Mouse (Mus musculus) hindbrain, embryonic 14.5 days (tissue): ENCODE results near the gene Smurf2. TPM values are rescaled to one million over a fixed set of nuclear protein-coding genes. Genes with fewer than 3 reads are reported as not detected.
A peak's percentile ranks its signal among the peaks of the same experiment; 100 is the strongest.

Experiments
- ATAC-seq: fragments of 200-750 bp; cut with Nextera tagmentation; 2 replicates; pipeline ENCODE4 v1.8.0; 2017; ENCODE audit warnings: moderate number of reproducible peaks, mild to moderate bottlenecking, moderate TSS enrichment, moderate library complexity; ENCODE audit not compliant: low FRiP score
- DNase-seq: peaks from one replicate; pipeline ENCODE4 v3.0.0-alpha.2; 2015; ENCODE audit warnings: low spot score
- H3K27ac ChIP-seq: fragments of 300-500 bp; sonication (generic); 2 replicates; pipeline ENCODE4 v1.5.1; 2014; ENCODE audit warnings: mild to moderate bottlenecking, moderate library complexity
- H3K27me3 ChIP-seq: fragments of 300-500 bp; sonication (generic); 2 replicates; pipeline ENCODE4 v1.6.1; 2014; ENCODE audit warnings: mild to moderate bottlenecking, low read length, mixed read lengths; ENCODE audit not compliant: control insufficient read depth, insufficient read depth
- H3K36me3 ChIP-seq: fragments of 300-500 bp; sonication (generic); replicated peaks from 2 replicates; pipeline ENCODE4 v1.6.1; 2014; ENCODE audit not compliant: control insufficient read depth, insufficient read depth
- H3K4me1 ChIP-seq: fragments of 300-500 bp; sonication (generic); replicated peaks from 2 replicates; pipeline ENCODE4 v1.6.1; 2014; ENCODE audit warnings: antibody characterized with exemption, low read length, mixed read lengths; ENCODE audit not compliant: control insufficient read depth, insufficient read depth
- H3K4me2 ChIP-seq: fragments of 300-500 bp; sonication (generic); replicated peaks from 2 replicates; pipeline ENCODE4 v1.6.1; 2014; ENCODE audit warnings: mild to moderate bottlenecking, moderate library complexity
- H3K4me3 ChIP-seq: fragments of 300-500 bp; sonication (generic); replicated peaks from 2 replicates; pipeline ENCODE4 v1.5.1; 2014; ENCODE audit warnings: mild to moderate bottlenecking, low read length
- H3K9ac ChIP-seq: fragments of 300-500 bp; sonication (generic); 2 replicates; pipeline ENCODE4 v1.6.1; 2014
- H3K9me3 ChIP-seq: fragments of 300-500 bp; sonication (generic); 2 replicates; pipeline ENCODE4 v1.6.1; 2016; ENCODE audit warnings: low read length; ENCODE audit not compliant: control insufficient read depth
- WGBS: fragments of 180-500 bp; shearing (Covaris S2); extraction: QIAGEN DNeasy Blood & Tissue Kit; methylation state at CpG from one replicate; pipeline ENCODE4 v1.1.7; 2014; 5-methylcytosine and 5-hydroxymethylcytosine counted together
- polyA plus RNA-seq: library from polyadenylated mRNA; unstranded; fragments of >200 nt; fragmentation: Nextera tagmentation; extraction: Ambion mirVana; gene quantifications from 2 replicates; pipeline ENCODE4 v1.2.1, GENCODE M21; 2014

Smurf2 gene
- polyA plus RNA-seq, 1 experiment from 2014 or later: 18.7 TPM

GRCm38 (mm10) chr11:106802069-106802627, 118.4 kb downstream of the Smurf2 start:
- Histone ChIP-seq H3K4me2 (no peak overlapping the region), H3K4me3 (no peak overlapping the region), H3K36me3 (peaks cover 80% of the 10 kb centered on the region), H3K9me3 (no peaks in the 10 kb centered on the region), H3K27me3 (no peaks in the 10 kb centered on the region), H3K4me1 (no peaks in the 10 kb centered on the region), H3K9ac (no peak overlapping the region), H3K27ac (no peak overlapping the region)
- ATAC-seq (no peak), DNase-seq (no peak)
- 73% methylated on average over 10 of the region's 10 CpGs for WGBS

- H3K9me3 ChIP-seq: no peaks in the 10 kb centered on the region
- no peak for ATAC-seq
- WGBS: 73% methylated on average over 9 of the region's 9 CpGs
- H3K9ac ChIP-seq: no peak overlapping the region
- DNase-seq: peak; percentile 19
- no peak overlapping the region for H3K4me2 ChIP-seq
- peaks cover 87% of the 10 kb centered on the region for H3K36me3 ChIP-seq
- no peak overlapping the region for H3K27ac ChIP-seq
- 0 out of 2 replicates have a peak, but pooled peaks cover 1% of the 10 kb centered on the region for H3K4me1 ChIP-seq
- no peak overlapping the region for H3K4me3 ChIP-seq
- no peaks in the 10 kb centered on the region for H3K27me3 ChIP-seq
These were observed 124.8 kb downstream of the Smurf2 start for GRCm38 (mm10) chr11:106795679-106796078.

- Histone ChIP-seq H3K9ac (no peak overlapping the region), H3K4me3 (no peak overlapping the region), H3K4me1 (peaks cover 8% of the 10 kb centered on the region; the same call in 1 of the 2 replicates), H3K27me3 (no peaks in the 10 kb centered on the region), H3K9me3 (no peaks in the 10 kb centered on the region), H3K36me3 (peaks cover 69% of the 10 kb centered on the region), H3K27ac (no peak overlapping the region), H3K4me2 (no peak overlapping the region)
- WGBS: 72% methylated on average over 4 of the region's 4 CpGs
- peak; percentile 15 for DNase-seq
- ATAC-seq: no peak
These were observed 126.7 kb downstream of the Smurf2 start for GRCm38 (mm10) chr11:106793846-106794245.

GRCm38 (mm10) chr11:106789649-106790048, 130.9 kb downstream of the Smurf2 start:
- H3K27ac ChIP-seq: peak overlapping the region; percentile 99
- peaks cover 27% of the 10 kb centered on the region for H3K4me1 ChIP-seq
- no peak for ATAC-seq
- H3K4me3 ChIP-seq: peak overlapping the region; percentile 72
- H3K9me3 ChIP-seq: no peaks in the 10 kb centered on the region
- H3K36me3 ChIP-seq: peaks cover 52% of the 10 kb centered on the region
- peak overlapping the region; percentile 86 for H3K4me2 ChIP-seq
- WGBS: 0% methylated on average over 6 of the region's 6 CpGs
- DNase-seq: peak; percentile 53
- H3K9ac ChIP-seq: peak overlapping the region; percentile 99
- H3K27me3 ChIP-seq: no peaks in the 10 kb centered on the region

GRCm38 (mm10) chr11:106788775-106789459, 131.6 kb downstream of the Smurf2 start, which contains the start of the genes Ddx5 and Cep95:
Gene Ddx5, minus strand, starts transcription at chr11:106789185.
Gene Cep95, plus strand, starts transcription at chr11:106789252.
- Histone ChIP-seq H3K36me3 (peaks cover 52% of the 10 kb centered on the region), H3K4me2 (peak within 1 kb of the TSS; percentile 86), H3K9me3 (no peaks in the 10 kb centered on the region), H3K27ac (peak within 1 kb of the TSS; percentile 99), H3K9ac (peak within 1 kb of the TSS; percentile 99), H3K4me3 (peak within 1 kb of the TSS; percentile 72), H3K4me1 (peaks cover 29% of the 10 kb centered on the region), H3K27me3 (no peaks in the 10 kb centered on the region)
- under 1% methylated on average over 52 of the region's 58 CpGs for WGBS
- peak; percentile 93 for DNase-seq
- peak; percentile 93 for ATAC-seq

GRCm38 (mm10) chr11:106788026-106788774, 132.3 kb downstream of the Smurf2 start:
- Histone ChIP-seq H3K27ac (peak overlapping the region; percentile 99), H3K4me1 (peaks cover 29% of the 10 kb centered on the region), H3K4me2 (peak overlapping the region; percentile 86; the same call in 1 of the 2 replicates), H3K27me3 (no peaks in the 10 kb centered on the region), H3K9me3 (no peaks in the 10 kb centered on the region), H3K4me3 (peak overlapping the region; percentile 72), H3K36me3 (peaks cover 53% of the 10 kb centered on the region), H3K9ac (peak overlapping the region; percentile 99)
- DNase-seq (peak; percentile 99), ATAC-seq (peak; percentile 79)
- WGBS: under 1% methylated on average over 76 of the region's 79 CpGs

- under 1% methylated on average over 63 of the region's 65 CpGs for WGBS
- H3K27me3 ChIP-seq: no peaks in the 10 kb centered on the region
- peaks cover 53% of the 10 kb centered on the region for H3K36me3 ChIP-seq
- ATAC-seq (peak; percentile 44; the same call in 1 of the 2 replicates), DNase-seq (peak; percentile 84)
- peak overlapping the region; percentile 99 for H3K9ac ChIP-seq
- H3K4me3 ChIP-seq: peak overlapping the region; percentile 72
- peaks cover 29% of the 10 kb centered on the region for H3K4me1 ChIP-seq
- H3K4me2 ChIP-seq: peak overlapping the region; percentile 66
- peak overlapping the region; percentile 99 for H3K27ac ChIP-seq
- no peaks in the 10 kb centered on the region for H3K9me3 ChIP-seq
These were observed 133.1 kb downstream of the Smurf2 start for GRCm38 (mm10) chr11:106787131-106788025.

- Histone ChIP-seq H3K4me2 (peak overlapping the region; percentile 66), H3K36me3 (peaks cover 69% of the 10 kb centered on the region), H3K27me3 (no peaks in the 10 kb centered on the region), H3K27ac (no peak overlapping the region), H3K9me3 (no peaks in the 10 kb centered on the region), H3K4me1 (peaks cover 23% of the 10 kb centered on the region), H3K9ac (no peak overlapping the region), H3K4me3 (no peak overlapping the region; the same call in 1 of the 2 replicates)
- no peak for DNase-seq
- 67% methylated on average over 1 of the region's 1 CpGs for WGBS
- ATAC-seq: no peak
These were observed 135.5 kb downstream of the Smurf2 start for GRCm38 (mm10) chr11:106785043-106785442.
